Mouse (Mus musculus) brain, embryonic 14.5 days (tissue): ENCODE results near the gene Zcchc9.

Experiments used
- CTCF ChIP-seq: fragments of 200-500 bp; IDR thresholded peaks from 2 replicates; pipeline ENCODE4 v1.5.1; 2012; ENCODE audit warnings: inconsistent platforms, mild to moderate bottlenecking, moderate library complexity, borderline replicate concordance; ENCODE audit not compliant: insufficient read depth, insufficient read length; ENCODE audit errors: extremely low read depth
- POLR2A ChIP-seq: fragments of 200-500 bp; IDR thresholded peaks from 2 replicates; pipeline ENCODE4 v1.6.1; 2012; ENCODE audit warnings: mild to moderate bottlenecking, inconsistent platforms, borderline replicate concordance; ENCODE audit not compliant: poor library complexity, insufficient read depth, insufficient read length, severe bottlenecking; ENCODE audit errors: extremely low read depth

GRCm38 (mm10) chr13:91756230-91756629, 51.3 kb downstream of the Zcchc9 start:
- TF ChIP-seq CTCF (no peak), POLR2A (no peak)
